ENCODE assay signal across 8 mouse cellular contexts in the genomic region with DNA sequence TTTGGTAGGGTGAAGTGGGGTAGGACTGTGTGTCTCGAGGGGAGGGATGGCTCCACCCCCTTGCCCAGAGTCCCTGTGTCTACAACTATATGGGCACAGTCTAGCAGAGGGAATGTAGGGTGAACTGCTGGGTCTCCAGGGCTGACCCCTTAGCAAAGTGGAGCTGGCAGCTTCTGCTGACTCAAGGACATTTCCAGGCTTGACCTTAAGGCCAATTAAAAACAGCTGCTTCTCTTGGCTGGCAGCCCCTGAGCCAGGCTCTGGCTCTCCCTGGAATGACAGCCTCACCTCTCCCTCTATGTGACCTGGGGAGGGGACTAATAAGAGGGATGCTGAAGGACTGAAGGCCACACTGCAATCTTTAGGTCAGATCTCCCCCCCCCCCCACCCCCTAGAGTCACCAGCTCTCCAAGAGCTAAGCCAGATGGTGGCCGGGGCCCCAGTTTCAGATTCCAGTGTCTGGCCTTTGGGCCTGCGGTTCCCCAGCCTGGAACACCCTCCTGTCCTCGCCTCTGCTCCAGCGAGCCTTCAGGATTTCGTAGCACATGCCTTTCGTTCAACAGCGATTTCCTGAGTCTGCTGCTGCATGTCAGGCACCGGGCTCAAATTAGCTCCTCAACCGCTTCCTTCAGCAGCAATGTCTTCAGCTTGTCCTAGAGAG. TPM values are rescaled to one million over a fixed set of nuclear protein-coding genes. Genes with fewer than 3 reads are reported as not detected.
DNase-seq lines count a peak whose midpoint lies in the region.

No protein-coding gene starts in this region.

- H3K27me3 ChIP-seq in heart, embryonic 10.5 days (ENCODE audit: insufficient read depth, poor library complexity, severe bottlenecking), result no peaks in the 10 kb centered on the region

- H3K9me3 ChIP-seq in heart, embryonic 10.5 days, result no peaks in the 10 kb centered on the region

- H3K4me3 ChIP-seq in heart, embryonic 10.5 days, result 0 out of 2 replicates have a peak overlapping the region, but pooled peaks have one; percentile 16

- H3K27ac ChIP-seq in heart, embryonic 10.5 days, result peak overlapping the region; percentile 81

- 7% methylated on average over 10 of the region's 10 CpGs for WGBS in heart, embryonic 10.5 days

- H3K36me3 ChIP-seq in heart, embryonic 10.5 days, result no peaks in the 10 kb centered on the region

- DNase-seq in MN1 (ENCODE audit: low spot score), result peak; percentile 57
- peak; percentile 72 for DNase-seq in embryo, embryonic 9.5 days (ENCODE audit: extremely low spot score)
- no peak for DNase-seq in heart, embryonic 10.5 days (ENCODE audit: low spot score)
- peak; percentile 56 for DNase-seq in kidney, adult 9 months
- DNase-seq in mesoderm, embryonic 11.5 days (ENCODE audit: low read depth, low spot score), result peak; percentile 77
- DNase-seq in thymus, postnatal 0 days (ENCODE audit: low spot score), result no peak
- no peak for DNase-seq in thymus, postnatal 36 days
- DNase-seq in spleen, postnatal 14 days (ENCODE audit: low spot score in 2 of 2), result no peak

- H3K4me1 ChIP-seq in heart, embryonic 10.5 days, result peaks cover 67% of the 10 kb centered on the region

RNA-seq across cellular contexts. Expression of a gene that starts 20.7 kb away (rescaled TPM):
- polyA plus RNA-seq in heart, embryonic 10.5 days (2016; fragmentation: Nextera tagmentation; extraction: Ambion mirVana), result 10.0 and 14.3 TPM in 2 replicates
- 0.74 and 0.84 TPM in 2 replicates for polyA plus RNA-seq in thymus, postnatal 0 days (2015; fragmentation: Nextera tagmentation; extraction: Ambion mirVana)

Comparison
In these comparisons a context has a peak if more than half of its experiments do, and no peak if none do; other contexts are left out.
1. DNase-seq: peak in MN1 (single experiment), embryo, embryonic 9.5 days (single experiment), kidney, adult 9 months (single experiment) and mesoderm, embryonic 11.5 days (single experiment); none in heart, embryonic 10.5 days (single experiment), thymus, postnatal 0 days (single experiment), thymus, postnatal 36 days (0 of 2) and spleen, postnatal 14 days (0 of 2).